Mouse (Mus musculus) liver, embryonic 11.5 days (tissue): Measurements from ENCODE around the gene Crocc. TPM values are rescaled to one million over a fixed set of nuclear protein-coding genes. Genes with fewer than 3 reads are reported as not detected.

Source experiments
- ATAC-seq: fragments of 200-750 bp; cut with Nextera tagmentation; replicated peaks from 2 replicates; pipeline ENCODE4 v1.8.0; 2017; ENCODE audit warnings: moderate number of reproducible peaks, mild to moderate bottlenecking, moderate TSS enrichment, moderate library complexity; ENCODE audit not compliant: low FRiP score
- DNase-seq: peaks from one replicate; pipeline ENCODE4 v3.0.0-alpha.2; 2017; ENCODE audit warnings: low spot score
- H3K27ac ChIP-seq: fragments of 300-500 bp; sonication (generic); 2 replicates; pipeline ENCODE4 v1.5.1; 2014; ENCODE audit warnings: mild to moderate bottlenecking, low read depth, low read length, control low read depth
- H3K27me3 ChIP-seq: fragments of 300-500 bp; sonication (generic); replicated peaks from 2 replicates; pipeline ENCODE4 v1.6.1; 2014; ENCODE audit warnings: low read length, mixed read lengths; ENCODE audit not compliant: control insufficient read depth, insufficient read depth
- H3K36me3 ChIP-seq: fragments of 300-500 bp; sonication (generic); 2 replicates; pipeline ENCODE4 v1.6.1; 2014; ENCODE audit warnings: mild to moderate bottlenecking, low read length, moderate library complexity, mixed read lengths; ENCODE audit not compliant: control insufficient read depth, insufficient read depth
- H3K4me1 ChIP-seq: fragments of 300-500 bp; sonication (generic); replicated peaks from 2 replicates; pipeline ENCODE4 v1.6.1; 2014; ENCODE audit warnings: low read length, mixed read lengths; ENCODE audit not compliant: control insufficient read depth, insufficient read depth
- H3K4me2 ChIP-seq: fragments of 300-500 bp; sonication (generic); 2 replicates; pipeline ENCODE4 v1.6.1; 2014; ENCODE audit warnings: mild to moderate bottlenecking, control low read depth, moderate library complexity
- H3K4me3 ChIP-seq: fragments of 300-500 bp; sonication (generic); 2 replicates; pipeline ENCODE4 v1.5.1; 2014; ENCODE audit warnings: low read depth, low read length, control low read depth
- H3K9ac ChIP-seq: fragments of 300-500 bp; sonication (generic); 2 replicates; pipeline ENCODE4 v1.6.1; 2014; ENCODE audit warnings: low read depth, low read length, control low read depth
- H3K9me3 ChIP-seq: fragments of 300-500 bp; sonication (generic); 2 replicates; pipeline ENCODE4 v1.6.1; 2016; ENCODE audit warnings: low read length, inconsistent platforms, mixed read lengths; ENCODE audit not compliant: control insufficient read depth
- WGBS: fragments of 180-500 bp; shearing (Covaris S2); extraction: QIAGEN DNeasy Blood & Tissue Kit; methylation state at CpG from one replicate; pipeline ENCODE4 v1.1.7; 2014; 5-methylcytosine and 5-hydroxymethylcytosine counted together
- polyA plus RNA-seq: library from polyadenylated mRNA; unstranded; fragments of >200 nt; fragmentation: Nextera tagmentation; extraction: Ambion mirVana; gene quantifications from 2 replicates; pipeline ENCODE4 v1.2.1, GENCODE M21; 2014

Gene Crocc
- polyA plus RNA-seq, 1 experiment from 2014 or later: 5.0 TPM

- Histone ChIP-seq H3K9ac (peak overlapping the region; percentile 11), H3K4me1 (peaks cover 40% of the 10 kb centered on the region)
These were observed 13.3 kb upstream of the Crocc start for GRCm38 (mm10) chr4:141073661-141074060.

GRCm38 (mm10) chr4:141072502-141072901 is 12.2 kb upstream of the Crocc start:
- no peak for DNase-seq
- Histone ChIP-seq H3K36me3 (peaks cover 54% of the 10 kb centered on the region), H3K27ac (no peak overlapping the region), H3K4me3 (no peak overlapping the region), H3K4me1 (peaks cover 50% of the 10 kb centered on the region), H3K9me3 (no peaks in the 10 kb centered on the region), H3K4me2 (no peak overlapping the region), H3K9ac (no peak overlapping the region), H3K27me3 (no peaks in the 10 kb centered on the region)
- 89% methylated on average over 11 of the region's 11 CpGs for WGBS
- ATAC-seq: no peak

More at GRCm38 (mm10) chr4:141073661-141074060, 13.3 kb upstream of the Crocc start:
- Histone ChIP-seq H3K4me3 (peak overlapping the region; percentile 24; the same call in 1 of the 2 replicates), H3K36me3 (peaks cover 42% of the 10 kb centered on the region), H3K4me2 (peak overlapping the region; percentile 91), H3K27ac (peak overlapping the region; percentile 74), H3K27me3 (no peaks in the 10 kb centered on the region), H3K9me3 (no peaks in the 10 kb centered on the region)
- WGBS: 88% methylated on average over 9 of the region's 9 CpGs
- DNase-seq (no peak), ATAC-seq (no peak)

GRCm38 (mm10) chr4:141069731-141070130 is 9.4 kb upstream of the Crocc start:
- H3K4me1 ChIP-seq: peaks cover 36% of the 10 kb centered on the region
- ATAC-seq (no peak), DNase-seq (peak; percentile 56)
- no peak overlapping the region for H3K4me2 ChIP-seq
- no peaks in the 10 kb centered on the region for H3K9me3 ChIP-seq
- H3K36me3 ChIP-seq: peaks cover 70% of the 10 kb centered on the region
- H3K27me3 ChIP-seq: no peaks in the 10 kb centered on the region
- WGBS: 58% methylated on average over 4 of the region's 4 CpGs
- H3K4me3 ChIP-seq: no peak overlapping the region
- H3K27ac ChIP-seq: peak overlapping the region; percentile 84
- no peak overlapping the region; the same call in 1 of the 2 replicates for H3K9ac ChIP-seq

GRCm38 (mm10) chr4:141068655-141069054 is 8.3 kb upstream of the Crocc start:
- WGBS: 46% methylated on average over 8 of the region's 8 CpGs
- peak overlapping the region; percentile 84 for H3K27ac ChIP-seq
- H3K36me3 ChIP-seq: peaks cover 70% of the 10 kb centered on the region
- peak overlapping the region; percentile 38 for H3K9ac ChIP-seq
- no peaks in the 10 kb centered on the region for H3K9me3 ChIP-seq
- peaks cover 30% of the 10 kb centered on the region for H3K4me1 ChIP-seq
- peak; percentile 48 for DNase-seq
- peak overlapping the region; percentile 56 for H3K4me2 ChIP-seq
- no peaks in the 10 kb centered on the region for H3K27me3 ChIP-seq
- ATAC-seq: peak; percentile 87
- H3K4me3 ChIP-seq: no peak overlapping the region

- no peaks in the 10 kb centered on the region for H3K27me3 ChIP-seq
- peaks cover 62% of the 10 kb centered on the region for H3K36me3 ChIP-seq
- peak overlapping the region; percentile 56 for H3K4me2 ChIP-seq
- ATAC-seq (no peak), DNase-seq (no peak)
- no peak overlapping the region for H3K4me3 ChIP-seq
- 89% methylated on average over 9 of the region's 9 CpGs for WGBS
- no peak overlapping the region for H3K9ac ChIP-seq
- no peak overlapping the region; the same call in 1 of the 2 replicates for H3K27ac ChIP-seq
- no peaks in the 10 kb centered on the region for H3K9me3 ChIP-seq
- H3K4me1 ChIP-seq: peaks cover 24% of the 10 kb centered on the region
These were observed 7.2 kb upstream of the Crocc start for GRCm38 (mm10) chr4:141067516-141068046.

GRCm38 (mm10) chr4:141066709-141067515 is 6.6 kb upstream of the Crocc start:
- 90% methylated on average over 12 of the region's 12 CpGs for WGBS
- H3K9ac ChIP-seq: no peak overlapping the region
- DNase-seq: no peak
- no peaks in the 10 kb centered on the region for H3K9me3 ChIP-seq
- no peak overlapping the region for H3K4me3 ChIP-seq
- H3K27ac ChIP-seq: peak overlapping the region; percentile 19; the same call in 1 of the 2 replicates
- no peaks in the 10 kb centered on the region for H3K27me3 ChIP-seq
- ATAC-seq: no peak
- peaks cover 56% of the 10 kb centered on the region for H3K36me3 ChIP-seq
- peaks cover 24% of the 10 kb centered on the region for H3K4me1 ChIP-seq
- H3K4me2 ChIP-seq: no peak overlapping the region

- H3K9ac ChIP-seq: no peak overlapping the region
- H3K9me3 ChIP-seq: no peaks in the 10 kb centered on the region
- no peak overlapping the region for H3K4me3 ChIP-seq
- H3K27ac ChIP-seq: no peak overlapping the region
- peaks cover 46% of the 10 kb centered on the region for H3K36me3 ChIP-seq
- ATAC-seq: peak; percentile 35; the same call in 1 of the 2 replicates
- no peaks in the 10 kb centered on the region for H3K27me3 ChIP-seq
- 7% methylated on average over 8 of the region's 8 CpGs for WGBS
- H3K4me2 ChIP-seq: no peak overlapping the region
- H3K4me1 ChIP-seq: peaks cover 23% of the 10 kb centered on the region
- DNase-seq: peak; percentile 74
These were observed 4.8 kb upstream of the Crocc start for GRCm38 (mm10) chr4:141065123-141065522.

GRCm38 (mm10) chr4:141064104-141064659 is 3.8 kb upstream of the Crocc start:
- H3K4me1 ChIP-seq: peaks cover 15% of the 10 kb centered on the region
- H3K36me3 ChIP-seq: peaks cover 37% of the 10 kb centered on the region
- 87% methylated on average over 4 of the region's 4 CpGs for WGBS
- H3K4me3 ChIP-seq: no peak overlapping the region
- no peak overlapping the region for H3K4me2 ChIP-seq
- no peak overlapping the region for H3K9ac ChIP-seq
- H3K27ac ChIP-seq: no peak overlapping the region
- H3K27me3 ChIP-seq: no peaks in the 10 kb centered on the region
- ATAC-seq (no peak), DNase-seq (no peak)
- no peaks in the 10 kb centered on the region for H3K9me3 ChIP-seq
